ENCODE assay signal across 22 mouse cellular contexts in genomic region chr17:84615811-84616210, GRCm38 (mm10). TPM values are rescaled to one million over a fixed set of nuclear protein-coding genes. Genes with fewer than 3 reads are reported as not detected.
DNase-seq lines count a peak whose midpoint lies in the region; ATAC-seq and TF ChIP-seq lines count a peak whose summit lies in the region.
"Had no signal": no experiment of that assay in that cellular context is flagged by ENCODE, and none has a peak within 500 bp of the region (broad histone marks: within the 10 kb centered on the region; RNA-seq: fewer than 3 reads in every experiment).

No protein-coding gene starts in this region.

- H3K79me2 ChIP-seq in myocyte (ENCODE audit: control insufficient read depth, insufficient read depth), result no peaks in the 10 kb centered on the region

- DNase-seq in embryonic facial prominence, embryonic 14.5 days (ENCODE audit: low spot score), result peak; percentile 51
- no peak for DNase-seq in embryonic facial prominence, embryonic 10.5 days (ENCODE audit: low spot score)
- peak; percentile 46 for DNase-seq in ovary, postnatal 36 days (ENCODE audit: low spot score)
- no peak for DNase-seq in ovary, postnatal 10 days (ENCODE audit: low spot score)
- DNase-seq in adipocyte (ENCODE audit: low spot score), result peak; percentile 14
- no peak for DNase-seq in forebrain, embryonic 14.5 days (ENCODE audit: low spot score)
- DNase-seq: adrenal gland, postnatal 25 days; cerebellum, adult 11-12 months; cerebellum, adult 9-10 months; cerebellum, postnatal 25 days; gastrocnemius, adult 2 months; gastrocnemius, postnatal 25 days; heart, postnatal 4 days; kidney, adult 2 months had no signal

- no peak overlapping the region for H3ac ChIP-seq in myocyte (ENCODE audit: control insufficient read depth, insufficient read length)

- H3K36me3 ChIP-seq in embryonic facial prominence, embryonic 14.5 days (ENCODE audit: control insufficient read depth, insufficient read depth, low read length), result peaks cover 51% of the 10 kb centered on the region
- H3K36me3 ChIP-seq in embryonic facial prominence, embryonic 10.5 days (replicated peaks), result peaks cover 34% of the 10 kb centered on the region
- peaks cover 42% of the 10 kb centered on the region for H3K36me3 ChIP-seq in myocyte (ENCODE audit: control insufficient read depth, insufficient read depth)
- no peaks in the 10 kb centered on the region for H3K36me3 ChIP-seq in forebrain, embryonic 14.5 days (ENCODE audit: control insufficient read depth, insufficient read depth, low read length)
- H3K36me3 ChIP-seq: G1E had no signal

- no peaks in the 10 kb centered on the region for H3K9me3 ChIP-seq in embryonic facial prominence, embryonic 14.5 days (ENCODE audit: control insufficient read depth, low read length)
- peaks cover 11% of the 10 kb centered on the region for H3K9me3 ChIP-seq in embryonic facial prominence, embryonic 10.5 days
- H3K9me3 ChIP-seq in forebrain, embryonic 14.5 days (replicated peaks; ENCODE audit: control insufficient read depth, low read length), result no peaks in the 10 kb centered on the region

- H3K4me3 ChIP-seq in embryonic facial prominence, embryonic 14.5 days (ENCODE audit: low read depth, low read length), result no peak overlapping the region
- H3K4me3 ChIP-seq in embryonic facial prominence, embryonic 10.5 days, result no peak overlapping the region
- no peak overlapping the region for H3K4me3 ChIP-seq in myocyte
- no peak overlapping the region for H3K4me3 ChIP-seq in forebrain, embryonic 14.5 days (ENCODE audit: low read depth, low read length)
- H3K4me3 ChIP-seq: embryonic facial prominence, embryonic 13.5 days; forebrain, embryonic 13.5 days; gastrocnemius, adult 2 months; heart, embryonic 13.5 days; hindbrain, embryonic 12.5 days had no signal

- no peak overlapping the region for H3K9ac ChIP-seq in embryonic facial prominence, embryonic 14.5 days (ENCODE audit: low read depth, low read length)
- H3K9ac ChIP-seq in forebrain, embryonic 14.5 days (ENCODE audit: low read length), result no peak overlapping the region
- H3K9ac ChIP-seq: embryonic facial prominence, embryonic 13.5 days; forebrain, embryonic 13.5 days; heart, embryonic 13.5 days; hindbrain, embryonic 12.5 days had no signal

- TF ChIP-seq POLR2A in myocyte (IDR thresholded peaks at IDR 0.05; ENCODE audit: insufficient read length, low read depth), result no peak

- H3K4me2 ChIP-seq in embryonic facial prominence, embryonic 14.5 days (ENCODE audit: low read depth, low read length), result no peak overlapping the region
- H3K4me2 ChIP-seq in myocyte (ENCODE audit: low read depth), result peak overlapping the region; percentile 15
- H3K4me2 ChIP-seq in forebrain, embryonic 14.5 days (ENCODE audit: low read length), result no peak overlapping the region
- H3K4me2 ChIP-seq: embryonic facial prominence, embryonic 13.5 days; forebrain, embryonic 13.5 days; heart, embryonic 13.5 days; hindbrain, embryonic 12.5 days had no signal

- 80% methylated on average over 11 of the region's 11 CpGs for WGBS in embryonic facial prominence, embryonic 14.5 days
- 90% methylated on average over 11 of the region's 11 CpGs for WGBS in embryonic facial prominence, embryonic 10.5 days
- whole genome bisulfite sequencing in forebrain, embryonic 14.5 days, result 79% methylated on average over 11 of the region's 11 CpGs

- no peak overlapping the region for H3K27ac ChIP-seq in embryonic facial prominence, embryonic 14.5 days (replicated peaks; ENCODE audit: low read depth, low read length)
- no peak overlapping the region for H3K27ac ChIP-seq in embryonic facial prominence, embryonic 10.5 days (replicated peaks)
- no peak overlapping the region for H3K27ac ChIP-seq in forebrain, embryonic 14.5 days (ENCODE audit: low read depth, low read length)
- H3K27ac ChIP-seq: embryonic facial prominence, embryonic 13.5 days; forebrain, embryonic 13.5 days; gastrocnemius, adult 2 months; heart, embryonic 13.5 days; hindbrain, embryonic 12.5 days had no signal

- ATAC-seq in embryonic facial prominence, embryonic 14.5 days (ENCODE audit: low read depth), result no peak
- ATAC-seq in forebrain, embryonic 14.5 days, result no peak
- ATAC-seq: forebrain, embryonic 13.5 days; hindbrain, embryonic 16.5 days; inflammation-experienced regulatory T-cells, adult 6 months had no signal

- 0 out of 2 replicates have a peak, but pooled peaks cover 7% of the 10 kb centered on the region for H3K4me1 ChIP-seq in embryonic facial prominence, embryonic 14.5 days (ENCODE audit: control insufficient read depth, insufficient read depth, low read length)
- H3K4me1 ChIP-seq in embryonic facial prominence, embryonic 10.5 days, result peaks cover 15% of the 10 kb centered on the region
- no peaks in the 10 kb centered on the region for H3K4me1 ChIP-seq in forebrain, embryonic 14.5 days (ENCODE audit: control insufficient read depth, insufficient read depth, low read length)
- H3K4me1 ChIP-seq: heart, embryonic 13.5 days had no signal

- H3K27me3 ChIP-seq in embryonic facial prominence, embryonic 14.5 days (replicated peaks; ENCODE audit: control insufficient read depth, insufficient read depth, low read length), result no peaks in the 10 kb centered on the region
- H3K27me3 ChIP-seq in embryonic facial prominence, embryonic 10.5 days (replicated peaks; ENCODE audit: low read depth, poor library complexity, severe bottlenecking), result no peaks in the 10 kb centered on the region
- no peaks in the 10 kb centered on the region for H3K27me3 ChIP-seq in myocyte (ENCODE audit: control insufficient read depth, insufficient read depth, insufficient read length)
- H3K27me3 ChIP-seq in forebrain, embryonic 14.5 days (replicated peaks; ENCODE audit: control insufficient read depth, insufficient read depth, low read length), result no peaks in the 10 kb centered on the region
- H3K27me3 ChIP-seq: embryonic facial prominence, embryonic 13.5 days; forebrain, embryonic 13.5 days; heart, embryonic 13.5 days; hindbrain, embryonic 12.5 days had no signal

TF ChIP-seq in myocyte, 11 proteins besides CTCF, POLR2A, EP300 and RAD21:
- TF ChIP-seq POLR2AphosphoS2 (IDR thresholded peaks at IDR 0.05; ENCODE audit: insufficient read length, low read depth) (no peak), MAX (IDR thresholded peaks at IDR 0.05; ENCODE audit: low read depth) (no peak), USF1 (IDR thresholded peaks at IDR 0.05; ENCODE audit: low read depth) (no peak), CEBPB (IDR thresholded peaks at IDR 0.05; ENCODE audit: insufficient read depth, poor library complexity, severe bottlenecking) (no peak), SRF (IDR thresholded peaks at IDR 0.05; ENCODE audit: control insufficient read depth, insufficient read length, low read depth) (no peak), REST (IDR thresholded peaks at IDR 0.05; ENCODE audit: insufficient read depth, insufficient read length) (no peak), TCF12 (IDR thresholded peaks at IDR 0.05; ENCODE audit: insufficient read depth, poor library complexity, severe bottlenecking) (no peak), E2F4 (IDR thresholded peaks at IDR 0.05; ENCODE audit: insufficient read depth) (no peak), MYOG (IDR thresholded peaks at IDR 0.05; ENCODE audit: control insufficient read depth in 1 of 3, insufficient read depth in 1 of 3, insufficient read length in 2 of 3, low read depth in 2 of 3) (peak in 1 of 3 experiments; percentile 69), TCF3 (IDR thresholded peaks at IDR 0.05; ENCODE audit: insufficient read length, low read depth) (no peak), MYOD1 (IDR thresholded peaks at IDR 0.05; ENCODE audit: control insufficient read depth in 1 of 3, insufficient read length in 2 of 3, low read depth in 2 of 3) (peak in 1 of 3 experiments; percentile 66)

RNA-seq across cellular contexts. Expression of gene Dync2li1, which starts 10.5 kb away (rescaled TPM):
- 28.3 and 32.7 TPM in 2 replicates for polyA plus RNA-seq in embryonic facial prominence, embryonic 14.5 days (2014; fragmentation: Nextera tagmentation; extraction: Ambion mirVana)
- 29.4 and 34.6 TPM in 2 replicates for polyA plus RNA-seq in embryonic facial prominence, embryonic 10.5 days (2016; fragmentation: Nextera tagmentation; extraction: Ambion mirVana)
- 10.1 TPM for polyA plus RNA-seq in myocyte (2012; fragmentation: generic; extraction: Trizol)
- 42.5 and 43.3 TPM in 2 replicates for polyA plus RNA-seq in forebrain, embryonic 14.5 days (2014; fragmentation: Nextera tagmentation; extraction: Ambion mirVana)
- polyA plus RNA-seq: G1E had no signal

Comparison
In these comparisons a context has a peak if more than half of its experiments do, and no peak if none do; other contexts are left out.
1. DNase-seq: peak in embryonic facial prominence, embryonic 14.5 days (single experiment), ovary, postnatal 36 days (single experiment) and adipocyte (single experiment); none in embryonic facial prominence, embryonic 10.5 days (single experiment), ovary, postnatal 10 days (single experiment) and forebrain, embryonic 14.5 days (single experiment).